Mouse (Mus musculus) ES-E14 (cell line): ENCODE data around the gene Eif2b3. TPM values are rescaled to one million over a fixed set of nuclear protein-coding genes. Genes with fewer than 3 reads are reported as not detected.

Source experiments
- DNase-seq: peaks from one replicate; pipeline ENCODE4 v3.0.0-alpha.2; 2013; ENCODE audit warnings: low read depth, low spot score
- H3K27ac ChIP-seq: 2 replicates; pipeline ENCODE4 v1.5.1; 2012; ENCODE audit warnings: low read depth, mild to moderate bottlenecking, low read length, moderate library complexity, mixed read lengths; ENCODE audit not compliant: poor library complexity, insufficient read depth, severe bottlenecking
- H3K36me3 ChIP-seq: 2 replicates; pipeline ENCODE4 v1.6.1; 2012; ENCODE audit warnings: mild to moderate bottlenecking, low read length, moderate library complexity, mixed read lengths; ENCODE audit not compliant: control insufficient read depth, poor library complexity, insufficient read depth, severe bottlenecking
- H3K4me1 ChIP-seq, 2 experiments: fragments of 150-350 bp in 1 of 2; sonication (generic) in 1 of 2; 2 replicates each; pipeline ENCODE4 v1.6.1; 2012; ENCODE audit warnings: low read length in 2 of 2, mild to moderate bottlenecking in 1 of 2, mixed read lengths in 1 of 2; ENCODE audit not compliant: control insufficient read depth in 2 of 2, insufficient read depth in 2 of 2, poor library complexity in 1 of 2
- H3K4me3 ChIP-seq, 2 experiments: fragments of 150-350 bp in 1 of 2; sonication (generic) in 1 of 2; 2 replicates each; pipeline ENCODE4 v1.5.1; 2012; ENCODE audit warnings: low read length in 2 of 2, low read depth in 1 of 2, mild to moderate bottlenecking in 1 of 2, mixed read lengths in 1 of 2; ENCODE audit not compliant: insufficient read depth in 1 of 2, poor library complexity in 1 of 2, severe bottlenecking in 1 of 2
- H3K9ac ChIP-seq: 2 replicates; pipeline ENCODE4 v1.6.1; 2012; ENCODE audit warnings: low read depth, mild to moderate bottlenecking, low read length, mixed read lengths; ENCODE audit not compliant: poor library complexity, insufficient read depth, severe bottlenecking
- H3K9me3 ChIP-seq: fragments of 150-350 bp; sonication (generic); 2 replicates; pipeline ENCODE4 v1.6.1; 2012; ENCODE audit warnings: low read depth, mild to moderate bottlenecking, low read length; ENCODE audit not compliant: control insufficient read depth, insufficient read depth
- CHD2 ChIP-seq: IDR thresholded peaks from 2 replicates; pipeline ENCODE4 v1.6.1; 2014; ENCODE audit warnings: mild to moderate bottlenecking, low read depth, low read length, inconsistent platforms
- HCFC1 ChIP-seq: IDR thresholded peaks from 2 replicates; pipeline ENCODE4 v1.6.1; 2012; ENCODE audit warnings: low read length, inconsistent platforms, borderline replicate concordance; ENCODE audit not compliant: insufficient read depth
- MAFK ChIP-seq: IDR thresholded peaks from 2 replicates; pipeline ENCODE4 v1.6.1; 2014; ENCODE audit warnings: mild to moderate bottlenecking, low read depth, low read length, inconsistent platforms; ENCODE audit not compliant: insufficient read depth
- ZC3H11A ChIP-seq: IDR thresholded peaks from 2 replicates; pipeline ENCODE4 v1.6.1; 2012; ENCODE audit warnings: low read depth, mild to moderate bottlenecking, inconsistent platforms, low read length, borderline replicate concordance
- ZNF384 ChIP-seq: IDR thresholded peaks from 2 replicates; pipeline ENCODE4 v1.6.1; 2012; ENCODE audit warnings: low read depth, low read length, inconsistent platforms
- in situ Hi-C, 2 experiments: fragments of 600-800 bp; cut with MboI; formaldehyde crosslinking; loops; one replicate each; pipeline ENCODE4 v1.15.1; 2025; ENCODE audit warnings: low sequenced_read_pairs in 2 of 2, inconsistent platforms in 1 of 2; ENCODE audit not compliant: unreplicated experiment in 2 of 2
- total RNA-seq: library from RNA; depleted of rRNA; stranded (reverse); fragments of 300-350 nt; gene quantifications from 2 replicates; pipeline ENCODE4 v1.2.3, GENCODE M21; 2012

The Eif2b3 gene
- total RNA-seq, 1 experiment = 55.1 TPM

GRCm38 (mm10) chr4:117097969-117098763, 79.0 kb downstream of the Eif2b3 start:
- H3K4me1 ChIP-seq = peaks cover 5 to 23% of the 10 kb centered on the region in 2 experiments; a peak in 3 of 4 replicates
- in situ Hi-C loops = no loop called here

DNA sequence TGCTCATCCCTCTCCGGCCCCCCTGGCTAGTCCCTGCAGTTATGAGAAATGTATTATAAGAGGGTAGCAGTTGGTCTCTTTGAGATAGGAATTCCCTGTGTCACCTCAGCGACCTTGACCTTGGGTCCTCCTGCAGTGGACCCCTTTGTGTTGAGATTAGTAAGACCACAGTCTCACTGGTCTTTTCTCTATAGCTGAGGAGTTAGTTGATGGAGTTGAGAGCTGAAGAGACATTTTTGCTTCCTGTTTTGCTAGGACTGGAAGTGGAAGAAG, 79.5 kb downstream of the Eif2b3 start:
- TF ChIP-seq CHD2 = no peak
- TF ChIP-seq MAFK = no peak
- no peak for TF ChIP-seq HCFC1
- no peak for TF ChIP-seq ZC3H11A
- TF ChIP-seq ZNF384 = no peak
- Histone ChIP-seq H3K4me1 (peaks cover 5 to 27% of the 10 kb centered on the region in 2 experiments; a peak in 3 of 4 replicates), H3K9ac (no peak overlapping the region; the same call in 1 of the 2 replicates), H3K4me3 (no peak overlapping the region), H3K27ac (peak overlapping the region; percentile 55; the same call in 1 of the 2 replicates), H3K36me3 (peaks cover 10% of the 10 kb centered on the region), H3K9me3 (no peaks in the 10 kb centered on the region)
- in situ Hi-C loops = no loop called here
- DNase-seq = no peak

More at GRCm38 (mm10) chr4:117097969-117098763, 79.0 kb downstream of the Eif2b3 start:
- no peak overlapping the region for H3K9ac ChIP-seq
- no peak for DNase-seq
- peaks cover 8% of the 10 kb centered on the region for H3K36me3 ChIP-seq
- no peak for TF ChIP-seq MAFK
- no peak for TF ChIP-seq CHD2
- TF ChIP-seq ZC3H11A = no peak
- no peak for TF ChIP-seq HCFC1
- TF ChIP-seq ZNF384 = no peak
- no peak overlapping the region; a peak in 1 of 4 replicates for H3K4me3 ChIP-seq
- no peaks in the 10 kb centered on the region for H3K9me3 ChIP-seq
- peak overlapping the region; percentile 55; the same call in 1 of the 2 replicates for H3K27ac ChIP-seq

DNA sequence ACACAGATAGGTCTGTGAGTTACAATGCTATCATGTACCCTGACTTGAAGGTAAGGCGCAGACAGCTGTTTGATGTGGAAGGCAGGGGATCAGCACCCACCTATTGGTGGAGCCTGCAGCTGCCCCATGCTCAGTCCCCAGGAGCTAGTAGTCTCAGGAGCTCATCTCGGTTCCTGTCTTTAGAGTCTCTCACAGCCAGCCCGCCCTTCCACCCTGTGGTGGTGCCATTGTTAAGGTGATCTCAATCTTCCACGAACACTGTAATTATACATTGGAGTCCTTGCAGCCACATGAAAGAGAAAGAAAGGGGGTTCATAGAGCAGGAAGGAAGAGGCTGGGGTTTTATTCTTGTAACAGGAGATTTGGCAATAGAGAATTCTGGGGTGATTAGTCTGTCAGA, 80.8 kb downstream of the Eif2b3 start:
- H3K9me3 ChIP-seq = no peaks in the 10 kb centered on the region
- H3K4me3 ChIP-seq = no peak overlapping the region
- no peak overlapping the region for H3K9ac ChIP-seq
- no peak for DNase-seq
- in situ Hi-C loops = no loop called here
- H3K36me3 ChIP-seq = peaks cover 10% of the 10 kb centered on the region
- no peak overlapping the region for H3K27ac ChIP-seq
- TF ChIP-seq CHD2 (no peak), ZC3H11A (no peak), MAFK (no peak), ZNF384 (no peak), HCFC1 (no peak)
- peaks cover 5 to 38% of the 10 kb centered on the region in 2 experiments; a peak in 3 of 4 replicates for H3K4me1 ChIP-seq

DNA sequence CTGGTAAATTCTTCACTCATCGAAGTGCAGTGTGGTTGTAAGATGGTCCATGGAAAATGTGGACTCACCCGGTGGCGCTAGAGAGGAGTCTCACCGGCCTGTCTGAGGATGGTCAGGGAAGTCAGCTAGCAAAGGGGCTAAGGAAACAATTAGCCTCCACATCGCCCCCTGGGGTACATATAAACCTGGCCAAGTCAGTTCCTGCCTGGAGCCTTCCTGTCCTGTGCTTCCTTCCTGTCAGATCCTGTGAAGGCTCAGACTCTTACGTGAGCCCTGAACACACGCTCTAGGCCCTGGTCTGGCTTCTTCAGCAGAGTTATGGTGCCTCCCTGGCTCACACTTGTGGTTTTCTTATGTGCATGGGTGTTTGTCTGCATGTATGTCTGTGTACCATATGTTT, 82.0 kb downstream of the Eif2b3 start:
- Histone ChIP-seq H3K27ac (peak overlapping the region; percentile 19; the same call in 1 of the 2 replicates), H3K36me3 (peaks cover 13% of the 10 kb centered on the region)
- TF ChIP-seq ZNF384 (no peak), ZC3H11A (peak; percentile 29; the same call in 1 of the 2 replicates)

More for the DNA sequence above, 82.0 kb downstream of the Eif2b3 start:
- Histone ChIP-seq H3K9ac (no peak overlapping the region), H3K4me3 (no peak overlapping the region), H3K9me3 (no peaks in the 10 kb centered on the region), H3K4me1 (peaks cover 5 to 47% of the 10 kb centered on the region in 2 experiments; a peak in 3 of 4 replicates)
- DNase-seq = peak; percentile 75
- in situ Hi-C loops = no loop called here
